Mouse (Mus musculus) limb, embryonic 12.5 days (tissue): ENCODE measurements at regions not wholly inside any gene's neighbourhood (a gene's known extent, or its start where the extent isn't known, plus 50 kb on each side); places are given as distances from the start of the nearest gene placed in this dataset.

Experiments used
- ATAC-seq: fragments of 200-750 bp; cut with Nextera tagmentation; 2 replicates; pipeline ENCODE4 v1.8.0; 2017; ENCODE audit warnings: low read depth, moderate TSS enrichment; ENCODE audit not compliant: insufficient number of reproducible peaks, insufficient read depth, low FRiP score, low TSS enrichment
- H3K27ac ChIP-seq: fragments of 300-500 bp; sonication (generic); 2 replicates; pipeline ENCODE4 v1.5.1; 2016; ENCODE audit warnings: mild to moderate bottlenecking, moderate library complexity
- H3K27me3 ChIP-seq: fragments of 300-500 bp; sonication (generic); 2 replicates; pipeline ENCODE4 v1.6.1; 2016; ENCODE audit warnings: mild to moderate bottlenecking, moderate library complexity
- H3K36me3 ChIP-seq: fragments of 300-500 bp; sonication (generic); 2 replicates; pipeline ENCODE4 v1.6.1; 2016; ENCODE audit warnings: mild to moderate bottlenecking, moderate library complexity
- H3K4me1 ChIP-seq: fragments of 300-500 bp; sonication (generic); replicated peaks from 2 replicates; pipeline ENCODE4 v1.6.1; 2016
- H3K4me2 ChIP-seq: fragments of 300-500 bp; sonication (generic); 2 replicates; pipeline ENCODE4 v1.6.1; 2016; ENCODE audit warnings: mild to moderate bottlenecking, moderate library complexity
- H3K4me3 ChIP-seq: fragments of 300-500 bp; sonication (generic); replicated peaks from 2 replicates; pipeline ENCODE4 v1.5.1; 2016; ENCODE audit warnings: mild to moderate bottlenecking
- H3K9ac ChIP-seq: fragments of 300-500 bp; sonication (generic); replicated peaks from 2 replicates; pipeline ENCODE4 v1.6.1; 2016; ENCODE audit warnings: mild to moderate bottlenecking, moderate library complexity
- H3K9me3 ChIP-seq: fragments of 300-500 bp; sonication (generic); 2 replicates; pipeline ENCODE4 v1.6.1; 2016; ENCODE audit warnings: mild to moderate bottlenecking, moderate library complexity
- WGBS: fragments of 180-500 bp; shearing (Covaris S2); methylation state at CpG from one replicate; pipeline ENCODE4 v1.1.7; 2016; 5-methylcytosine and 5-hydroxymethylcytosine counted together

DNA sequence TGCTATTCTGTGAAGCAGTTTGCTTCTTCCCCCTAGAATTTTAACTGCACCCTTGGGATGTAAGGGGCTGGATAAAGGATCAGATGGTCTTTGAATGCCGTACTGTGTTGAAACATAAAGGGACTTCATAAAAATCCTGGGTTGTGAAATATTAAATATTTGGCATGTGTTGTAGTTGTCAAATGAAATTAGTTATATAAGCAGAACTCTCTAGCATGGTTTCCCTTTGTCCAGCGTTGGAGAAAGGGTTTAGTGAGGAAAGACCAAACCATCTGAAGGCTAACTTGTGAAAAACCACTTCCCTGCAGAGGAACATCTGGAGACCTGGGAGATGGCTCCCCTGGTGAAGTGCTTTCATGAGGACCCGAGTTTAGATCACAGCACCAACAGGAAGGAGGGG is 319.6 kb downstream of the Slc30a10 start:
- ATAC-seq, result no peak
- no peaks in the 10 kb centered on the region for H3K36me3 ChIP-seq
- 25% methylated on average over 3 of the region's 3 CpGs for WGBS

DNA sequence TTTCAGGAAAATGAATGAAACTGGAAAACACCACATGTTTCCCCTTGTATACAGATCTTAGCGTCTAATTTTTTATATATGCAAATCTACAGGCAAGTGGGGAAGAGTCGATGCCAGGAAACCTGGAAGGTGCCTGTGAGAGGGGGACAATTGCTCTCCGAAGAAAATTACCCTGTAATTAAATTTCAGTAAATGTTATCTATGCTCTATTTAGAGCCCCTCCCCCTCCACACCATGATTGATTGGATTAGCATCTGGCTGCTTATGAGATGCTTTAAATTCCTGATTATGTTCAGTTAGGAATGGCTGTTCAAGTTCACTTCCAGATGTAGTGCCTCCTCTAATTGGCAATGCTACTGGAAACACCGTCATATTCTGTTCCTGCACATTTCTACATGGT is 325.0 kb downstream of the Slc30a10 start:
- ATAC-seq, result no peak

More for the DNA sequence above, 319.6 kb downstream of the Slc30a10 start:
- H3K27ac ChIP-seq, result no peak overlapping the region
- H3K4me3 ChIP-seq, result no peak overlapping the region
- peaks cover 14% of the 10 kb centered on the region for H3K4me1 ChIP-seq
- no peak overlapping the region for H3K4me2 ChIP-seq
- no peaks in the 10 kb centered on the region for H3K27me3 ChIP-seq
- no peak overlapping the region for H3K9ac ChIP-seq
- H3K9me3 ChIP-seq, result no peaks in the 10 kb centered on the region

DNA sequence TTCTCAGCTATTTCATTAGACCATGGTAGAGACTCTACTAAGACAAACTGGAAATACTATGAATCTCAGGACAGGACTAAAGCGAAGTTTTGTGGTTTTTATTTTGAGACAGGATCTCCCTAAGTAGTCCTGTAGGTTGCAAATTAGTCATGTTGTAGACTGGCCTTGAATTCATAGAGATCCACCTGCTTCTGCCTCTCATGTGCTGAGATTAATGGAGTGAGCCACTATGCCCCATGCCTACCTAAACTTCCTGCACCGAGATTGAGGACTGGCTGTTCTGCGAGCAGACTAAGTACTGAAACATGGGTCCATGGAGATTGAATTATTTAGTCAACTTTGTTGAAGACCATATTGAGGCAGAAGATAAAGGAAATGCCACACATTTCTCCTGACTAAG is 315.0 kb downstream of the Lyplal1 start:
- no peak overlapping the region for H3K4me2 ChIP-seq
- H3K4me3 ChIP-seq, result no peak overlapping the region
- H3K36me3 ChIP-seq, result no peaks in the 10 kb centered on the region
- no peaks in the 10 kb centered on the region for H3K9me3 ChIP-seq
- H3K27me3 ChIP-seq, result no peaks in the 10 kb centered on the region
- H3K4me1 ChIP-seq, result peaks cover 15% of the 10 kb centered on the region
- 94% methylated on average over 3 of the region's 3 CpGs for WGBS
- no peak for ATAC-seq
- no peak overlapping the region for H3K9ac ChIP-seq
- H3K27ac ChIP-seq, result no peak overlapping the region

More for the DNA sequence above, 325.0 kb downstream of the Slc30a10 start:
- 62% methylated on average over 4 of the region's 4 CpGs for WGBS
- peaks cover 14% of the 10 kb centered on the region for H3K4me1 ChIP-seq
- no peak overlapping the region for H3K4me2 ChIP-seq
- H3K27me3 ChIP-seq, result no peaks in the 10 kb centered on the region
- no peak overlapping the region for H3K4me3 ChIP-seq
- no peaks in the 10 kb centered on the region for H3K36me3 ChIP-seq
- no peaks in the 10 kb centered on the region for H3K9me3 ChIP-seq
- H3K27ac ChIP-seq, result no peak overlapping the region
- H3K9ac ChIP-seq, result no peak overlapping the region

DNA sequence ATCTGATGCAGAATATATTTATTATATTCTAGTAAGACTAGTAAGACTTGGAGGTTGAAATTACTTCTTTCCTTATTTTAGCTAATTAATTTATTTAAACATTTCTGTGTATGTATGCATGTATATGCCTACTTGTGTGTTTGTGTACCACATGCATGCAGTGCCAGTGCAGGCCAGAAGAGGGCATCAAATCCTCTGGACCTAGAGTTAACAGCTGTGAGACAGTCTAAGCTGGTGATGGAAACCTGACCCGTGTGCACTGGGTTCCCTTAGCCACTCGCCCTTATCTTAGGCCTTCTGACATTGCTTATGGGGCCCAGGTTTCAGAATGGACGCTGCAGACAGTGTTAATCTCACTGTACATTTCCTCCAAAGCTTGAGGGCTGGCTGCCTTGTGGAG is 302.2 kb downstream of the Lyplal1 start:
- Histone ChIP-seq H3K27ac (no peak overlapping the region), H3K4me1 (peaks cover 9% of the 10 kb centered on the region), H3K36me3 (no peaks in the 10 kb centered on the region), H3K4me2 (no peak overlapping the region), H3K27me3 (no peaks in the 10 kb centered on the region), H3K9me3 (0 out of 2 replicates have a peak, but pooled peaks cover 3% of the 10 kb centered on the region), H3K9ac (no peak overlapping the region), H3K4me3 (no peak overlapping the region)
- ATAC-seq, result no peak
- 87% methylated on average over 3 of the region's 3 CpGs for WGBS

DNA sequence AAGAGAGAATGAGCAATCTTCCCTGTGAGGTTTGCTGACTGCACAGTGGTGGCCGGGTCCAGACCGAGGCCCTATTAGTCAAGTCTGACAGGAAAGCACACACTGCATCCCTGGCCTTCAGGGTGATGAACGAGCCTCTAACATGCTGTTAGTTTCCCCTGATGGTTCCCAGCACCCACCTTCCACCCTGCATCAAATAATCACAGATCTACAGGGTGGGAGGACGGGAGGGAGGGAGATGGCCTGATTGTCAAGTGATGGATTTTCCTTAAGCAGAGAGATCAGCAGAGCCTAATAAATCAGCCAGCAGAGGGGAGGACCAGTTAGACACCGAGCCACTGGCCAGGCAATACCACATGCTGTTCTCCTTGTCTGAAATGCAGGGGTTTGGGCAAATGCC is 298.1 kb downstream of the Lyplal1 start:
- no peak for ATAC-seq
- Histone ChIP-seq H3K27ac (peak overlapping the region; percentile 42; the same call in 1 of the 2 replicates), H3K4me3 (no peak overlapping the region), H3K9me3 (0 out of 2 replicates have a peak, but pooled peaks cover 3% of the 10 kb centered on the region), H3K9ac (no peak overlapping the region), H3K36me3 (no peaks in the 10 kb centered on the region), H3K4me2 (no peak overlapping the region), H3K27me3 (peaks cover 5% of the 10 kb centered on the region; the same call in 1 of the 2 replicates), H3K4me1 (peaks cover 12% of the 10 kb centered on the region)
- WGBS, result 16% methylated on average over 5 of the region's 5 CpGs

DNA sequence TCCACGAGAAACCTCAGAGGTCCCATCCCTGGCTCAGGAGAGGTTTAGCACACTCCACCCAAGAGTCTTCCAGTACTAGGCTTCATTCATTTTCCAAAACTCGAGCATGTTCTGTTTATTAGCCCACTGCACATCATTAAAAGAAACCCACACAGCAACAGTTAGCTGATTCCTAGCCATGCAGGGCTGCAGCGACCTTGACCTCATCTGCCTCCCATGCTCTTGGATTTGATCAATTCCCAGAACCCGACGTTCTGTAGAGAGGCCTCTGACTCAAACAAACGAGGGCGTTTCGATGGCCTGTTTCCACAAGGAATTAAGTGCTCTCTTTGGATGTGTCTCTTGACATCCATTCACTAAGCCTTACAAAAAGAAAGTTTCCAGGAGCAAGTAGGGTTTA is 294.9 kb downstream of the Lyplal1 start:
- Histone ChIP-seq H3K27ac (no peak overlapping the region), H3K4me3 (no peak overlapping the region), H3K9ac (no peak overlapping the region), H3K4me1 (peaks cover 13% of the 10 kb centered on the region), H3K27me3 (peaks cover 5% of the 10 kb centered on the region; the same call in 1 of the 2 replicates), H3K9me3 (no peaks in the 10 kb centered on the region), H3K36me3 (no peaks in the 10 kb centered on the region), H3K4me2 (no peak overlapping the region)
- ATAC-seq, result no peak
- 50% methylated on average over 8 of the region's 8 CpGs for WGBS

DNA sequence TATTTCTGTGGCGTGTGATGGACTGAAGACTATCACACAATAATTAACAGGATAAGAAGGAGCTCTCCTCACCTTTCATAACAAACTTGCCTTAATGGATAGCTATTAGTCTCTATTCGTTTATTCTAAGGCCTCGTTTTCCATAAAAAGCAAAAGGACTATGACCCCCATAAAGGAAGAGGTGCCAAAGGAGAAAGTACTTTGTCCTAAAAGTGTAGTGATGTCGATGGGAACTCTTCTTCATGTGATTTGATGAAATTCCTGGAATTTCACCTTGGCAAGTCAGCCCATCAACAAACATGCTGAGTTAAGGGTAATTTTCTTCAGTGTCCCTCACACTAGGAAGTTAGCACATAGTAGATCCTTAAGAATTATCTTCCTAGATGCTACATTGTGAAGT is 293.9 kb downstream of the Lyplal1 start:
- Histone ChIP-seq H3K9me3 (no peaks in the 10 kb centered on the region), H3K27me3 (peaks cover 5% of the 10 kb centered on the region; the same call in 1 of the 2 replicates), H3K36me3 (no peaks in the 10 kb centered on the region), H3K4me3 (no peak overlapping the region), H3K4me1 (peaks cover 13% of the 10 kb centered on the region), H3K27ac (no peak overlapping the region), H3K4me2 (no peak overlapping the region), H3K9ac (no peak overlapping the region)
- 75% methylated on average over 4 of the region's 4 CpGs for WGBS
- ATAC-seq, result no peak

DNA sequence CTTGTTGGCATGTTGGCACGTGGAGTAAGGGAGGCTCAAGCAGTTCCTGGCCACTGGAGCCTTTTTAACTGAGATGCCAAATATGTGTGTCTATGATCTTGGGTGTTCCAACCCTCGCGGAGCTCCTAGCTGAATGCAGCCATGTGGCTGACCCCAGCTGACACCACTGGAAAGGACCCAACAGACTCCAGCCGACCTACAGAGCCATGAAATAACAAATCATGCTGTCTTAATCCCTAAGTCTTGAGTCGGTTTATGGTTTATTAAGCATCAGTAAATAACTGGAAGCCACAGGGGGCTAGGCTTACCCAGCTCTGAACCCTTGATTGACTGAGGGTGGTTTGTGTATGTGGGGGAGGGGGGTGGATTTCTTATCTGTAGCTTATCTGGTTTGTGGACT is 293.2 kb downstream of the Lyplal1 start:
- H3K9me3 ChIP-seq, result no peaks in the 10 kb centered on the region
- no peaks in the 10 kb centered on the region for H3K36me3 ChIP-seq
- H3K4me3 ChIP-seq, result no peak overlapping the region
- ATAC-seq, result no peak
- H3K4me1 ChIP-seq, result peaks cover 13% of the 10 kb centered on the region
- 29% methylated on average over 5 of the region's 5 CpGs for WGBS
- H3K27me3 ChIP-seq, result peaks cover 5% of the 10 kb centered on the region; the same call in 1 of the 2 replicates
- no peak overlapping the region for H3K27ac ChIP-seq
- H3K9ac ChIP-seq, result no peak overlapping the region
- H3K4me2 ChIP-seq, result no peak overlapping the region

DNA sequence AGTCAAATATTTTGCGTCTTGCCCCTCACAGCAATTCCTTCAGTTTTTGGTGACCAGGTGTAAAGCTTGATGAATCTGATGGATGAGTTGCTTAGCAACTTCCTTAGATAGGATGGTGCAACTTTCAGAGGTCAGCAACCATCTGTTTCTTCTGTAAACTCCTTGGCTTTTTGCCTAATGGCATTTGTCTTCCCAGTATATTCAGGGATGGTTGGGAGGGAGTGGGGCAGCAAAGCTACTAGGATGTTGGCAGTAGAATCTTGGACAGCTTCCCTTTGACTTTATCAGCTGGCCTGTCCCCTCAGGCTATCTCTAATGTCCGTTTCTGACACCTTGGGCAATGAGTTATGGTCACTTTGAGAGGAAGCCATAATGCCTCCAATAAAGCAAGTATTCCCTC is 289.1 kb downstream of the Lyplal1 start:
- no peak overlapping the region for H3K4me3 ChIP-seq
- H3K36me3 ChIP-seq, result no peaks in the 10 kb centered on the region
- H3K27me3 ChIP-seq, result peaks cover 3% of the 10 kb centered on the region; the same call in 1 of the 2 replicates
- H3K9me3 ChIP-seq, result no peaks in the 10 kb centered on the region
- H3K4me1 ChIP-seq, result 0 out of 2 replicates have a peak, but pooled peaks cover 4% of the 10 kb centered on the region
- 50% methylated on average over 2 of the region's 2 CpGs for WGBS
- H3K9ac ChIP-seq, result no peak overlapping the region
- no peak overlapping the region for H3K4me2 ChIP-seq
- no peak overlapping the region for H3K27ac ChIP-seq
- ATAC-seq, result no peak

DNA sequence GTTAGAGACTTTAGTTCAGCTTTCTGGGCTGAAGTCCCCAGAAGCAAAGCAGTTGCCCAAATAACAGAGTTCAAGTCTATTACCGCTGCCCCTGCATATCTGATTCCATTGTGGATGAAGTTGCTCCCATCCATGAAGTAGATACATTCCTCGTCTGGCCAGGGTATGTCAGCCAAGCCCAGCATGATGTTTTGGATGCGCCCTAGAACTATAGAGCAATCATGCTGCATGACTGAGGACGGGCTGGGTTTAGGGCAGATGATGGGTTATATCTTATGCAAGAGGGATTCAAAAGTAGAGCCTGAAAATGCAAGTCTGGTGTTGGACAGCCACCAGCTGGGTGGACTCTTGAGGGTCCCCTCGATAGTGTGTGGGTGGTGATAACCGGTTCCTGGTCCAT is 288.6 kb downstream of the Lyplal1 start:
- Histone ChIP-seq H3K9ac (no peak overlapping the region), H3K36me3 (no peaks in the 10 kb centered on the region), H3K4me1 (peaks cover 9% of the 10 kb centered on the region; the same call in 1 of the 2 replicates), H3K27me3 (peaks cover 3% of the 10 kb centered on the region; the same call in 1 of the 2 replicates), H3K27ac (no peak overlapping the region), H3K4me2 (no peak overlapping the region), H3K4me3 (no peak overlapping the region), H3K9me3 (no peaks in the 10 kb centered on the region)
- ATAC-seq, result no peak
- 92% methylated on average over 6 of the region's 6 CpGs for WGBS

DNA sequence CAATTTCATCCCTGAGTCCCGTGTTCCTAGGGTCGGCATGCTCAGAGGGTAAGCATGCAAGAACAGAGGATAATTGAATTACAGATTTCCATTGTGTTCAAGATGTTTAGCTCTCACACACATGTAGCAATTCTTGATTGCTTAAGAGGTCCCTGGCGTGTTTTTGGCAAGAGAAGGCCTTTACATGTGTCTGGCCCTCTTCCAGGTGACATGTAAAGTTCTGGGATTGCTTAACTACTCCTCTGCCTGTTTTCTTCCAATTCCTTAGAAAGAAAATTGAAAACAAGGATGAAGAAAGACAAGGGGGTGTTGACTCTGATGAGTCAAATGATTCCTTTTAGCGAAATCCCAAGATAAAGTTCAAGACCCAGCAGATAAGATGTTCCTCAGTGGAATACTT is 285.1 kb downstream of the Lyplal1 start:
- Histone ChIP-seq H3K4me3 (no peak overlapping the region), H3K27ac (no peak overlapping the region), H3K4me2 (no peak overlapping the region), H3K9me3 (no peaks in the 10 kb centered on the region), H3K4me1 (peaks cover 31% of the 10 kb centered on the region), H3K36me3 (no peaks in the 10 kb centered on the region), H3K27me3 (peaks cover 3% of the 10 kb centered on the region; the same call in 1 of the 2 replicates), H3K9ac (no peak overlapping the region)
- WGBS, result 89% methylated on average over 4 of the region's 4 CpGs
- ATAC-seq, result no peak

DNA sequence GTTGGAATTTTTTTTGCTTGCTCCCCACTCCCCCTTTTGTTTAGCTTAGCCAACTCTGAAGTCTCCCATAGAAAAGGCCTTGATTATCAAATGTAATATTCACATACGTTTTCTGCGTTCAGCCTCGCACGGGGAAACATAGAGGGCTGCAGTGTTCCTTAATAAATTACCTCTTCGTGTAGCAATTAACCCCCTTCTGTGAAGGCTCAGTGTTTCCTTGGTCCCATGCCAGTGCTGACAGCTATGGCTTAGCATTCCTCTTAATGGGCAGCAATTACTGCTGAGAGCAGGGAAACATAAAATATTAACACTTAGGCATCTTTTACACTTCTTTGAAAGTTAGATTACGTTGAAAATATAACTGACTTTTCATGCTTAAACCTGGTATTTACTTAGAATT is 282.9 kb downstream of the Lyplal1 start:
- H3K27me3 ChIP-seq, result peaks cover 3% of the 10 kb centered on the region; the same call in 1 of the 2 replicates
- H3K4me1 ChIP-seq, result peaks cover 34% of the 10 kb centered on the region
- H3K27ac ChIP-seq, result no peak overlapping the region; the same call in 1 of the 2 replicates
- no peak overlapping the region for H3K9ac ChIP-seq
- H3K4me2 ChIP-seq, result no peak overlapping the region
- 15% methylated on average over 6 of the region's 6 CpGs for WGBS
- no peaks in the 10 kb centered on the region for H3K9me3 ChIP-seq
- no peaks in the 10 kb centered on the region for H3K36me3 ChIP-seq
- no peak overlapping the region for H3K4me3 ChIP-seq
- ATAC-seq, result peak; percentile 37; the same call in 1 of the 2 replicates
